Mouse (Mus musculus) limb, embryonic 10.5 days (tissue): ENCODE measurements around the gene Cenpa. TPM values are rescaled to one million over a fixed set of nuclear protein-coding genes. Genes with fewer than 3 reads are reported as not detected.

Experiments
- DNase-seq: peaks from one replicate; pipeline ENCODE4 v3.0.0-alpha.2; 2017; ENCODE audit warnings: low spot score
- H3K27ac ChIP-seq: fragments of 300-500 bp; sonication (generic); 2 replicates; pipeline ENCODE4 v1.5.1; 2016; ENCODE audit warnings: mild to moderate bottlenecking
- H3K27me3 ChIP-seq: fragments of 300-500 bp; sonication (generic); 2 replicates; pipeline ENCODE4 v1.6.1; 2016; ENCODE audit warnings: low read depth, mild to moderate bottlenecking; ENCODE audit not compliant: poor library complexity, severe bottlenecking
- H3K36me3 ChIP-seq: fragments of 300-500 bp; sonication (generic); 2 replicates; pipeline ENCODE4 v1.6.1; 2016; ENCODE audit warnings: mild to moderate bottlenecking, moderate library complexity
- H3K4me1 ChIP-seq: fragments of 300-500 bp; sonication (generic); 2 replicates; pipeline ENCODE4 v1.6.1; 2016
- H3K4me3 ChIP-seq: fragments of 300-500 bp; sonication (generic); 2 replicates; pipeline ENCODE4 v1.5.1; 2016; ENCODE audit warnings: mild to moderate bottlenecking, moderate library complexity
- H3K9me3 ChIP-seq: fragments of 300-500 bp; sonication (generic); replicated peaks from 2 replicates; pipeline ENCODE4 v1.6.1; 2016; ENCODE audit warnings: mild to moderate bottlenecking
- WGBS: fragments of 180-500 bp; shearing (Covaris S2); methylation state at CpG from one replicate; pipeline ENCODE4 v1.1.7; 2016; 5-methylcytosine and 5-hydroxymethylcytosine counted together
- polyA plus RNA-seq: library from polyadenylated mRNA; unstranded; fragments of >200 nt; fragmentation: Nextera tagmentation; extraction: Ambion mirVana; gene quantifications from 2 replicates; pipeline ENCODE4 v1.2.1, GENCODE M21; 2016

Gene Cenpa
- polyA plus RNA-seq, 1 experiment from 2014 or later = 508 TPM

- whole genome bisulfite sequencing = 87% methylated on average over 3 of the region's 3 CpGs
- 0 out of 2 replicates have a peak, but pooled peaks cover 4% of the 10 kb centered on the region for H3K27me3 ChIP-seq
- no peak overlapping the region for H3K4me3 ChIP-seq
- no peaks in the 10 kb centered on the region for H3K9me3 ChIP-seq
- H3K4me1 ChIP-seq = 0 out of 2 replicates have a peak, but pooled peaks cover 4% of the 10 kb centered on the region
- no peak overlapping the region for H3K27ac ChIP-seq
- DNase-seq = no peak
- no peaks in the 10 kb centered on the region for H3K36me3 ChIP-seq
Observed at GRCm38 (mm10) chr5:30701866-30702265, 35.3 kb downstream of the Cenpa start.

GRCm38 (mm10) chr5:30709744-30710383, 43.3 kb downstream of the Cenpa start:
- Histone ChIP-seq H3K27ac (no peak overlapping the region), H3K4me3 (no peak overlapping the region), H3K9me3 (no peaks in the 10 kb centered on the region), H3K4me1 (peaks cover 32% of the 10 kb centered on the region), H3K27me3 (peaks cover 62% of the 10 kb centered on the region), H3K36me3 (no peaks in the 10 kb centered on the region)
- WGBS = 12% methylated on average over 13 of the region's 13 CpGs
- DNase-seq = peak; percentile 86

- peaks cover 32% of the 10 kb centered on the region for H3K4me1 ChIP-seq
- H3K27ac ChIP-seq = no peak overlapping the region
- H3K36me3 ChIP-seq = no peaks in the 10 kb centered on the region
- H3K9me3 ChIP-seq = no peaks in the 10 kb centered on the region
- H3K4me3 ChIP-seq = no peak overlapping the region
- DNase-seq = no peak
- peaks cover 66% of the 10 kb centered on the region for H3K27me3 ChIP-seq
- 31% methylated on average over 8 of the region's 8 CpGs for WGBS
Observed at GRCm38 (mm10) chr5:30710486-30710885, 43.9 kb downstream of the Cenpa start.

- Histone ChIP-seq H3K27me3 (peaks cover 73% of the 10 kb centered on the region), H3K27ac (peak within 1 kb of the TSS; percentile 77), H3K9me3 (no peaks in the 10 kb centered on the region), H3K4me1 (peaks cover 32% of the 10 kb centered on the region), H3K36me3 (no peaks in the 10 kb centered on the region), H3K4me3 (peak within 1 kb of the TSS; percentile 65)
- WGBS = under 1% methylated on average over 70 of the region's 71 CpGs
- DNase-seq = peak; percentile 86
Observed at GRCm38 (mm10) chr5:30711147-30712001, 44.8 kb downstream of the Cenpa start, which contains the start of gene Dpysl5. TSS of gene Dpysl5 (plus strand) at chr5:30711564.

GRCm38 (mm10) chr5:30712002-30712390, 45.4 kb downstream of the Cenpa start:
- H3K4me1 ChIP-seq = peaks cover 32% of the 10 kb centered on the region
- H3K4me3 ChIP-seq = peak overlapping the region; percentile 65
- peak overlapping the region; percentile 77 for H3K27ac ChIP-seq
- no peak for DNase-seq
- H3K9me3 ChIP-seq = no peaks in the 10 kb centered on the region
- H3K27me3 ChIP-seq = peaks cover 73% of the 10 kb centered on the region
- no peaks in the 10 kb centered on the region for H3K36me3 ChIP-seq
- WGBS = 0% methylated on average over 14 of the region's 14 CpGs

- Histone ChIP-seq H3K36me3 (no peaks in the 10 kb centered on the region), H3K4me3 (peak overlapping the region; percentile 65), H3K9me3 (no peaks in the 10 kb centered on the region), H3K27me3 (peaks cover 73% of the 10 kb centered on the region), H3K4me1 (peaks cover 32% of the 10 kb centered on the region), H3K27ac (peak overlapping the region; percentile 77)
- peak; percentile 63 for DNase-seq
- under 1% methylated on average over 42 of the region's 43 CpGs for WGBS
Observed at GRCm38 (mm10) chr5:30712441-30713298, 46.1 kb downstream of the Cenpa start.

- Histone ChIP-seq H3K27ac (peak overlapping the region; percentile 65), H3K9me3 (no peaks in the 10 kb centered on the region), H3K4me1 (peaks cover 32% of the 10 kb centered on the region), H3K36me3 (no peaks in the 10 kb centered on the region), H3K27me3 (peaks cover 70% of the 10 kb centered on the region), H3K4me3 (peak overlapping the region; percentile 65)
- 1% methylated on average over 20 of the region's 20 CpGs for WGBS
- DNase-seq = peak; percentile 65
Observed at GRCm38 (mm10) chr5:30713299-30713675, 46.7 kb downstream of the Cenpa start.

GRCm38 (mm10) chr5:30713691-30714090, 47.1 kb downstream of the Cenpa start:
- peak overlapping the region; percentile 65 for H3K4me3 ChIP-seq
- H3K4me1 ChIP-seq = peaks cover 32% of the 10 kb centered on the region
- H3K9me3 ChIP-seq = no peaks in the 10 kb centered on the region
- peak overlapping the region; percentile 65 for H3K27ac ChIP-seq
- no peak for DNase-seq
- WGBS = 23% methylated on average over 11 of the region's 11 CpGs
- peaks cover 66% of the 10 kb centered on the region for H3K27me3 ChIP-seq
- no peaks in the 10 kb centered on the region for H3K36me3 ChIP-seq

GRCm38 (mm10) chr5:30716311-30716710, 49.7 kb downstream of the Cenpa start:
- Histone ChIP-seq H3K9me3 (no peaks in the 10 kb centered on the region), H3K27me3 (peaks cover 48% of the 10 kb centered on the region), H3K27ac (no peak overlapping the region), H3K4me1 (peaks cover 23% of the 10 kb centered on the region), H3K36me3 (no peaks in the 10 kb centered on the region), H3K4me3 (no peak overlapping the region)
- no peak for DNase-seq
- WGBS = 96% methylated on average over 2 of the region's 2 CpGs

GRCm38 (mm10) chr5:30717506-30717905, 50.9 kb downstream of the Cenpa start:
- WGBS = 79% methylated on average over 4 of the region's 4 CpGs
- no peak overlapping the region for H3K27ac ChIP-seq
- peaks cover 37% of the 10 kb centered on the region for H3K27me3 ChIP-seq
- no peaks in the 10 kb centered on the region for H3K36me3 ChIP-seq
- DNase-seq = no peak
- peaks cover 12% of the 10 kb centered on the region for H3K4me1 ChIP-seq
- no peaks in the 10 kb centered on the region for H3K9me3 ChIP-seq
- no peak overlapping the region for H3K4me3 ChIP-seq

- Histone ChIP-seq H3K27me3 (peaks cover 30% of the 10 kb centered on the region), H3K4me3 (no peak overlapping the region), H3K9me3 (no peaks in the 10 kb centered on the region), H3K4me1 (peaks cover 5% of the 10 kb centered on the region), H3K27ac (no peak overlapping the region), H3K36me3 (no peaks in the 10 kb centered on the region)
- no peak for DNase-seq
- WGBS = 82% methylated on average over 10 of the region's 10 CpGs
Observed at GRCm38 (mm10) chr5:30717991-30718703, 51.6 kb downstream of the Cenpa start.

- H3K27ac ChIP-seq = no peak overlapping the region
- no peaks in the 10 kb centered on the region for H3K27me3 ChIP-seq
- H3K4me1 ChIP-seq = no peaks in the 10 kb centered on the region
- no peak overlapping the region for H3K4me3 ChIP-seq
- DNase-seq = no peak
- WGBS = 91% methylated on average over 8 of the region's 8 CpGs
- H3K36me3 ChIP-seq = no peaks in the 10 kb centered on the region
- no peaks in the 10 kb centered on the region for H3K9me3 ChIP-seq
Observed at GRCm38 (mm10) chr5:30721935-30722334, 55.4 kb downstream of the Cenpa start.
